Mouse (Mus musculus): Measurements from ENCODE around the gene BC034090.
"Not testable (repeated sequence)": the region's sequence is repeated elsewhere in the genome, so short reads cannot be mapped to it uniquely, and the experiment has no call there.

Gene BC034090
- long read RNA-seq, experiment 1, partial matches to known transcripts: 1 of 5 reads
- long read RNA-seq, experiment 1, other reads (novel, unspliced or antisense): 1 of 5 reads
- long read RNA-seq, experiment 2, full-length matches to known transcripts: 3 of 4 reads
- long read RNA-seq, experiment 2, partial matches to known transcripts: 1 of 4 reads
- long read RNA-seq, experiment 2, other reads (novel, unspliced or antisense): 0 of 4 reads

GRCm38 (mm10) chr1:155243797-155244770 is at the start of gene BC034090:
Gene BC034090, minus strand, starts transcription at chr1:155244444.
- intact Hi-C loops (cut with DNase I): no loop called here

DNA sequence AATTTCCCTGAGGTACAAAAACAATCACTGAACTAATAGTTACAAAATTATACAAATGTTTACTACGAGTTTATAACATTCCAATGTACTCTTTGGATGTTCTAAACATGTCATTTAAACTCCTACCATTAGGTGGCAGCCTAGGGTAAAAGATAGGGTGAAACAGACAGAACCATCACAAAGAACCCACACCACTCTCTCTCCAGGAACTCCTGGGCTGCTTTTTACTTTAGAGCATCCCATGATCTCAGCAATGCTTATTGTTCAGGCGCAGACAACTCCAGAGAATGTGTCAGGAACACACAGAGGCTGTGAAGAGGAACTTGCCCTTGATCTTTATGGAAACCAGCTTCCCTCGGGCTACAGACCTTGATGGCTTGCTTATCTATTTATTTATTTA is 49.2 kb upstream of the BC034090 start:
- intact Hi-C loops (cut with DNase I): loop anchor here (2.0 to 5.0 kb wide), 2 partner anchors 224 to 243 kb away; no protein-coding TSS in a partner anchor

DNA sequence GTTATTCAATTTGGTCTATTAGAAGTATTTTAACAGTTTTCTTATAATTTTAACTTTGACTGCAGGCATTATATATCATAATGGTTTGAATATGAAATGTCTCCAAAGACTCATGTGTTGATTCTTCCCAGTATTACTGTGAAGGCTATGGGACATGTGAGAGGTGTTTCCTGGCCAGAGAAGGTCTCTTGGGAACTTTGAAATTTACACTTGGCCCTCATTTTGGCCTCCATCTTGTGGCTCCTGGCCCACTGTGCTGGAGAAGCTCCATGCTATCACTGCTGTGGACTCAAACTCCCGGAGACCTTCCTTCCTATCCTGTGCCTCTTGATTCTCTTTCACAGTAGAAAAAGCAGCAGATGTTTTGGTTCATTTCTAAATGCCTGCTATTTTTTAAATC is 45.2 kb upstream of the BC034090 start:
- intact Hi-C loops (cut with DNase I): no loop called here

DNA sequence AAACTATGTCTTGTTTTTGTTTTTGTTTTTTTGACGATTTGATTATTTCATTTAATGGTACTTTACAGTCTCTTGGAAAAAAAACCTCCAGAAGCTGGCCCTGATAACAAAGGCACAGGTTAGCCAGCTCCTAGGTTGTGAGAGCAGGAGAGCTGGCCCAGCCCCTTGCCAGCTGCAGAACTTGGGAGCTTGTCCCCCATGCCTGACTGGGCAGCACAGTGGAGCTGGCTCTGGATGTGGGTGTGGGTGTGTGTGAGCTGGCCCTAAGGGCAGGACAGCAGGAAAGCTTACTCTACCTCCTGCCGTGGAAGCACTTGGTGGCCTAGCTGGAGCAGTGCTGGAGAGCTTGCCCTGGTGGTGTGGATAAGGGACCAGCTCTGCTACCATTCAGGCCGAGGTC is 43.8 kb upstream of the BC034090 start:
- intact Hi-C loops (cut with DNase I): no loop called here

DNA sequence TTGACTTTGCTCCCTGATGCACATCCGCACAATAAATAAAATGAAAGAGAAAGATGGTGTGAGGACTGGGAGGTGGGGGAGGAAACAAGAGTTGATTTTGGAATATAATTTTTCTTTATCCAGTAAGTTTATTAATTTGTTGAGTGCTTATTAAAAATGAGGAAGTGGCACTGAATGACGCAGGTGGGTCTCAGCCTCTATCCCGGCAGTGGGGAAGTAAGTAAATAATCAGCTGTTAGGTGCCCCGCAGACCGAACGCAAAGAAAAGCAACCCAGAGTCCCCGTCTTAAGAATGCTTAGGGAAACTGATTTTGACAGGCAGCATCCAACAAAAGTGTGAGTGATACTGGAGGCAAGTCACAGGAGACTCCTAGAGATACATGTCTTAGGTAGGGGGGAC is 39.6 kb upstream of the BC034090 start:
- intact Hi-C loops (cut with DNase I): no loop called here

DNA sequence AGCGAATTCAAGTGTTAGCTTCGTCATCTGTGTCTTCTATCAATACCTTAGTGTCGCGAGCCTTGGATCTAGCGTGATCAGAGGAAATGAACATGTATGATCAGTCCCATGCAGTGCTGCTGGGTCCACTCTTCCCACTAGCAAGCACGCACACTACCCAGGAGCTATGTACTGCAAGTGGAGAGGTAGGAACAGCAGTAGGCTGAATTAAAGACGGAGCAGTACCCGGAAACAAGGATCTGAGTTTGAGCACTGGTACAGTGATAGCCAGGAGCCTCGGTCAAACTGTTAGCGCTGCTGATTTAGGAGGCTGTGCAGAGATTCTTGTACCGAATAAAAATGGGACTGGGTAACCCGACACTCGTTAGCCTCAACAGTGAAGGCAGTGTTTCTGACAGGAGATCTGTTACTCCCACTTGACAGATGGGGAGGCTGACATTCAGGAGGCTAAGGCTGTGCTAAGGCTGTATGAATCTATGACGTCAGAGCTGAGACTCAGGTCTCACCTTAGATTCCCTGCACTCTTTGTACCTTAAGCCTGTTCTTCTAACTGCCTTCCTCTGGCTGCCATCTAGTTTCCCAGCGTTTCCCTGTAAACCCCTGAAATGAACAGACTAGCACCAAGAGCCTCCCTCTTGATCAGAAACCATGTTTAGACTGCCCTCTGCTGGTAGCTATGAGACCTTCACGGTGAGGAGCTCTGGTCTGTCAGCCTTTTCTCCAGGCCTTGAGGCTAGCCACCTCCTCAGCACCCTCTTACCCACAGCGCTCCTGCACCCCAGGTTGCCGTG is 37.0 kb upstream of the BC034090 start:
- intact Hi-C loops (cut with DNase I): loop anchor here (2.0 kb wide), 1 partner anchor 254 kb away; no protein-coding TSS in a partner anchor

DNA sequence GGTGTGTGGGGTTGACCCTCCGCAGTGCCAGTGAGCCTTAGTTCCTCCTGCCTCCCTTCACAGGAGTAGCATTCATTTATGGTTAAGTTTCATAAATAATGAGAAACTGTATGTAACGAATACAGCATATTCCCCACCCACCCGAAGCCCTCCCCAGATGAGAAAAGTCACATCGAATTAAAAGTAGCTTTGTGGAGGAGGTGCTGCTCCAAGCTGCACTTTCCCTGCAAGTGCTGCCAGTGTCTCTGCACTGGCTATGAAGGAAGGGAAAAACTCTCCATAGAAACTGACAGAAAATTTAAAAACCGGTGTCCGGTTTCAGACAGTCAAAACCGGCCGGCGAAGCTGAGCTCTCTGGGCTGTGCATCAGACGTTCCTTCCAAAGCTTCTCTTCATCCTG is 36.1 kb upstream of the BC034090 start:
- intact Hi-C loops (cut with DNase I): loop anchor here (2.0 kb wide), 1 partner anchor 254 kb away; no protein-coding TSS in a partner anchor

DNA sequence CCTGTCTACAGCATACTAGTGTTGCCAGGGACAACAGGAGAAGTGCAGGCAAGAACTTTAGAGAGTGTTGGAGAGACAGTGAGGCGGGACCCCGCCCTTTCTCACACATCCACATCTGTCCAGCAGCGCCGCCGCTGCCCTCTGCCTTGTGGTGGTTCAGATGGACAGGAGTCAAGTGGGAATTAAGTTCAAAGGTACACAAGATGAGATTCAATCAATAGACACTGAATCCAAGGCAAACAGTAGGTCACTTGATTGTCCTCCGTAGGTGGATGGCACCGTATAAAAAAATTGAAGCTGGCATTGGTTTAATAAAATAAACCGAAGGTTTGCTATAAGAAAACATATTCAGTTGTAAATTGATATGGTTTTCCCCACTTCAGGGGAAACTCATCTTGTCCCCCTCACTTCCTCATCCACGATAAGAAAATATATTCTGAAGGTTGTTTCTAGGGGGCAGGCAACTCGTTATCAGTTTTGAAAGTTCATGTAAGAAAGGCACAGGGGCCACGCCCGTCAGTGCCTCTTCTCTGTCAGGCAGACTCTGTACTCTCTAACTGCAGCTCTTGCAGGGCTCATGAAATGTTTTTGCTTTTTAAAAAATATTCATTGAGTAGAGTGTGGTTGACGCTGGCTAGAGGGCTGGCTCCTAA is 32.3 kb upstream of the BC034090 start:
- intact Hi-C loops (cut with DNase I): no loop called here

DNA sequence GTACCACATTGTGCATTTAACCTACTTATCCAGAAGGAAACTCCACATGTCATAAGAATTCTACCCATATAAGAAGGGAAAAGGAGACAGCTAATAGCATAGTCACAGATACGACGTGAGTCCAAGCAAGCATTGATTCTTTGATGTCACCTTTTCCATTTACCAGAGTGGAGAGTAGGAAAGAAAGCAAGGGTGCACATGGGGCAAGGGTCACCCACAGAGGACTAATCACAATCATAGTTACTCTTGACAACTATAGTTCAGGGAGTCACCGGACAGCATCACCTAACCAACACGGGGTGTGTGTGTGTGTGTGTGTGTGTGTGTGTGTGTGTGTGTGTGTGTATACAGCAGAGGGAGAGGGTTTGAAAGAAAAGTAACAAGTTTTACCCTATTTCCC is 31.5 kb upstream of the BC034090 start:
- intact Hi-C loops (cut with DNase I): no loop called here

DNA sequence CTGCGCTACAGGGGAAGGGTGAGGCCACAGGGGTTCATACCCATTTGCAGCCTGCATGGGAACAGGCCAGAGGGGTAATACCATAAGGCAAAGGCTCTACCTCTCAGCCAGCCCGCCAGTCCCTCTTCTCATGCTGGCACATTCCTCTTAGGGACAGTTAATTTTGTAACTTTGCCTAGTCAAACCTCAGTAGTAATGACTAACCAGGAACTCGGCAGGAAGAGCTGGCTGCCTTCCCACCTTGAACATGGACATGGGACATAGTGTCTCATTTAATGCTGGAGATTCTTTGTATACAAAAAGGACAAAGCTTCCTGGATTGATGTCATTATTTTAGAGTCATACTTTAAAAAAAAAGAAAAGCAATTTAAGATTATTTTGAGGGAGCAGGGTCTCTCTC is 30.7 kb upstream of the BC034090 start:
- intact Hi-C loops (cut with DNase I): no loop called here

- intact Hi-C loops (cut with DNase I): no loop called here
Measured at GRCm38 (mm10) chr1:155272953-155273352, 28.7 kb upstream of the BC034090 start.

DNA sequence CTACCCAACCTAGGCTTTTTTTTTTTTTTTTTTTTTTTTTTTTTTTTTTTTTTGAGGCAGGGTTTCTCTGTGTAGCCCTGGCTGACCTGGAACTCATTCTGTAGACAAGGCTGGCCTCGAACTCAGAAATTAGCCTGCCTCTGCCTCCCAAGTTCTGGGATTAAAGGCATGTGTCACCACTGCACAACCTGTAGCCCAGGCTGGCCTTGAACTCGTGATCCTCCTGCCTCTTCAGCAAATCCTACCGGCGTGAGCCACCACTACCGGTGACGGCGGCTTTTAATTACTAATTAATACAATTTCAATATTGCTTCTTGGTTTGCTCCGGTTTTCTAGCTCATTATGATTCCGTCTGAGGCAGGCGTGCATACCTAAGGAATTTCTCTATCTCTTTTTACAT is 18.3 kb upstream of the BC034090 start:
- intact Hi-C loops (cut with DNase I): not testable (repeated sequence)

DNA sequence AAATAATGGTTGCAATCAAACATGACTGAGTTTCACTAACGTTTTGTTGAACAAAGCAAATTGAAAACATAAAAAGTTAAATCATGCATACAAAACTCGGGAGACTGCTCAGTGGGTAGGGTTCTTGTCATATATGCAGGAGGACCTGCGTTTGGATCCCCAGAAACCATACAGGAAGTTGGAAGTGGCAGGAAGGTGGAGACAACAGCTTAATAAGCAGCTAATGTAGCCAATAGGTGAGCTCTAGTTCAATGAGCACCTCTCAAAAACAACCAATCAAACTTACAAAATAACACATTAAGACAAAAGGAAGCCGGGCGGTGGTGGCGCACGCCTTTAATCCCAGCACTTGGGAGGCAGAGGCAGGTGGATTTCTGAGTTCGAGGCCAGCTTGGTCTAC is 10.1 kb upstream of the BC034090 start:
- intact Hi-C loops (cut with DNase I): no loop called here

GRCm38 (mm10) chr1:155253126-155253525 is 8.9 kb upstream of the BC034090 start:
- intact Hi-C loops (cut with DNase I): no loop called here

- intact Hi-C loops (cut with DNase I): no loop called here
Measured at GRCm38 (mm10) chr1:155252631-155253121, 8.4 kb upstream of the BC034090 start.

DNA sequence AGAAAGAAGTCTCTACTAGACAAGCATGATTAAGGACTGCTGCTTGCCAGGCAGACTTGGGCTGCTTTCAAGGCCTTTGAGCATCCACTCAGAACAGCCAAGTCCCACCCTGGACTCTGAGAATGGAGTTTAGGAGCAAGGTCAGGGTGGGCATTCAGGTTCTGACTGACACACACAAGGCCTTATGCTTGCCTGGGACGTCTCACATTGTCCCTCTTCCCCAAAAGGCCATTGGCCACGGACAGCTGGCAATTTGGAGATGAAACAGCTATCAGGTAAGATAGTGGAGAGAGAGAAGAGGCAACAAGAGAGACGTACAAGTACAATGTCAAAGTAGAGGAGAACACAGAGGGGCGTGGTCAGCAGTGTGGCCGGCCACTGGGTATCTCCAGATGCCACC is 7.4 kb upstream of the BC034090 start:
- intact Hi-C loops (cut with DNase I): no loop called here

DNA sequence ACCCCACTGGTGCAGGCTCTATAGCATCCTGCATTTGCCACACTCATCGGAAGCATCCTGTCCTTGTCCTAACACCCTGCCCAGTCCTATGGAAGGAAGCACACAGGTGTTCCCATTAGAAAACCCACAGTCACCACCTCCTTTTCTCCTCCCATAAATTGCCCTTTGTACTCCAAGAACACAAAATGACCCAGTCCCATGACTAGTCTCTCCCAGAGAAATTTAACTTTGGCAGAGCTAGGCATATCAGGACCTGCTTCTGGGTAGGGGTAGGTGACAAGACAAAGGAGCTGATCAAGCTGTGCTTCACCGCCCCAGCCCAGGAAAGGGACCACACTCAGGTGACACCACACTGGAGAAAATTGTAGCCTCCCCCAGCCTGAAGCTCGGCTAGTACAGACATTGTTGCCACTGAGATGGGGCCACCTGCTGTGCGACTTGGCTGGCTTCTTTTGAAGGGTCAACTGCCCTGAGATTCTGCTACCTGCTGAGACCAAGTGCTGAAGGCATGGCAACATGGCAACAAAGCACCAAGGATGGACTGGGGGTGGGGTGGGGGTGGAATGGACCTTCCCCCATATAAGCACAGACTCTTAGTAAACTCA is 6.4 kb upstream of the BC034090 start:
- intact Hi-C loops (cut with DNase I): no loop called here

DNA sequence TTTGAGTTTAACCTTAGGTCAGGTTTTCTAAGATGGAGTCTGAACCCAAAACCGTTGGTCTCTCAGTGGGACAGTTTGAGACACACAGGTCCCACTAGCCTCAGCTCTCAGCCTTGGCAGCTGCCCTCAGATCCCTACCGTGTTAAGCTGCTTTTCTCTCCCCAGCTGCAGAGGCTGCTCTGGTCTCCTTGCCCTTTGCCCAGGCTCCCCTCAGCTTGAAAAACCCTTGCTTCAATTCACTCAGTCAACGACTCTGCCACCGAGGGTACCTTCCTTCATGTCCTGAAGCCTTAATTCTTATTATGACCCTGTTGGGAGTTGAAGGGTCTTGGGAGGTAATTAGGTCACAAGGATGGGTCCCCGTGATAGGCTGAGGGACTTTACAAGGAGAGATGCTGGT is 5.7 kb upstream of the BC034090 start:
- intact Hi-C loops (cut with DNase I): no loop called here

- intact Hi-C loops (cut with DNase I): no loop called here
Measured at GRCm38 (mm10) chr1:155248041-155248440, 3.8 kb upstream of the BC034090 start.

- intact Hi-C loops (cut with DNase I): no loop called here
Measured at GRCm38 (mm10) chr1:155247441-155247840, 3.2 kb upstream of the BC034090 start.

All from adrenal gland (tissue).